Mouse (Mus musculus): ENCODE measurements at regions not wholly inside any gene's neighbourhood (a gene's known extent, or its start where the extent isn't known, plus 50 kb on each side); places are given as distances from the start of the nearest gene placed in this dataset.

DNA sequence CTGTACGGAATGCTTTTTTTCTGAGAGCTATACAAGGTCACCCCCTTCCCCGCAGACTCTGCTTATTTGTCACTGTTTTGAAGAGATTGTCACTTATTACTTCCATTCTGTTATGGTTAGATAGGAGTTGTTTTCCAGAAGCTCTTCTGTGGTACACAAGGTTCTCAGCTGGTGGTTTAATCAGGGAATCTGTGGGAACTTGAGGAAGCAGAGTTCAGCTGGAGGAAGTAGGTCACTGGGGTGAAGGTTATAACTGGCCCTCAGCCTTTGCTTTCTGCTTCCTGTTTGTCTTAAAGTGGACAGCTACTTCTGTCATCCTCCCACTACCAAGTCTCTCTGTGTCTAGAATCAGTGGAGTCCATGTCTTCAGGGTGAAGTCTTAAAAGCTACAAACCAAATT, 143.4 kb upstream of the Gm10131 start:
- TF ChIP-seq POLR2A (IDR thresholded peaks at IDR 0.05; ENCODE audit: low read depth, low read length) (no peak), CTCF (IDR thresholded peaks at IDR 0.05; ENCODE audit: extremely low read depth, insufficient read length, insufficient replicate concordance, low read depth, low read length) (no peak)
